Mouse (Mus musculus) embryo, embryonic 11 days (tissue): ENCODE data around the gene Vopp1.

Source experiments
- DNase-seq: peaks from one replicate; pipeline ENCODE4 v3.0.0-alpha.2; 2015

Vopp1 gene

DNA sequence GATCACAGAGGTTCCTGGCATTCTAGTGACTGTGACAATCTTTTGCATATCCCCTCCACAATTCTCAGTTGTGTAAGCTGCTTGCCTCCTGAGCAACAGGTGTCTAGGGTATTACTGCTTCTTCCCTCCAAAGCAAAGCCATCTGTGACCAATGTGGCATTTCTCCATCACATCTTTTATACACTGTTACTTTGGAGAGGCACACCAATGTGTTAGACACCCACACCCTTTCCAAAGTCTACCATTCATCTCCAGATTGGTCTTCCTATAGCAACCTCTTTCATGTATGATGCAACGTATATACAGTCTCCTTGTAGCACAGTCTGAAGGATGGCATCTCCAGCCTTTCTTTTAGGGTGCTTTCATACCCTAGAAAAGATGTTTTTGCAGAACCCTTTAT is 42.3 kb downstream of the Vopp1 start:
- DNase-seq: no peak

GRCm38 (mm10) chr6:57780359-57780758 is 44.6 kb downstream of the Vopp1 start:
- DNase-seq: no peak

DNA sequence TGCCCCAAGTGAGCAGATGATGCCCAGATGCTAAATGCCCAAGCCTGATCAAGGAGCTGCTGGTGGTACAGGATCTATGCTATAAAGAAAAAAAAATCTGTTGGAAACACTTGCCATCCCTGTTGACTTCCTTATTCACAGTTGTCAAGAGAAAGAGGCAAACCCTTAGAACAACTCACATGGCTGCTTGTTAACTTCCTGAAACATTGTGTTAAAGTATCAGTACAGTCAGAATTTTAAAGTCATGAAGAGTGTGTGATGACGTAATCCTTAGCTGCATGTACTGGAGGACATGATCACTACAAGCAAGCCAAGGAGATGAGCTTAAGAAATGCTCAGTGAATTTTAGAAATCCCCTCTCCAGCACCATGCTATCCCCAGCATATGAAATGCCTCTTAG is 51.2 kb downstream of the Vopp1 start:
- DNase-seq: no peak

DNA sequence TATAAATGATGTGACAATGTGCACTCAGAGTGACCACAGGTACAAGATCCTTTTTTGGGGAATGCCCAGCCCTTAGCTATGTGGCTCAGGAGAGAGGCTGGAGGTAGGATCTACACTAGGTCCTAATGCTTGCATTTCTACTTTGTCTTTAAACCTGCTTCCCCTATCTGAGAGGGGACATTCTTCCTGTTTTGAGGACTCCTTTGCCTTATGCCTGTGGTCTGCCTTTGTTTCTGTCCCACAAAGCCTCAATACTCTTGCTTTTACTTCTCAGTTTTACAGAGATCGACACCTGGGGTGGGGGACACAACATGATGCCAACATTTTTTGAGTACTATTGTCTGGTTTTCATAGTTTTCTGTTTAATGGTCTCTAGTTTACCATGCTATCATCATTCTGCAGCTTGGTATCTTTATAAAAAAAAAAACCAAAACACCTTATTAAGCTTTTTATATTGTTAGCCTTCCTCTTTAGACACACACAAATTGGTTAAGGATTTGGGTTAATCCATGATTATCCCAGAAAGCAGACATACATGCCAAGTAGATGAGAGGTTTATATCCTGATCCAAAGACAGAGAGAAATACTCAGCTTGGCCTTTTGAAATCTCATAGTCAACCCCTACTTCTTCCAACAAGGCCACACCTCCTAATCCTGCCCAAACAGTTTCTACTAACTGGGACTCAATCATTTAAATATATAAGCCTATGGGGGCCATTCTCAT is 54.3 kb downstream of the Vopp1 start:
- no peak for DNase-seq

- DNase-seq: no peak
Observed at GRCm38 (mm10) chr6:57768948-57769525, 55.9 kb downstream of the Vopp1 start.

DNA sequence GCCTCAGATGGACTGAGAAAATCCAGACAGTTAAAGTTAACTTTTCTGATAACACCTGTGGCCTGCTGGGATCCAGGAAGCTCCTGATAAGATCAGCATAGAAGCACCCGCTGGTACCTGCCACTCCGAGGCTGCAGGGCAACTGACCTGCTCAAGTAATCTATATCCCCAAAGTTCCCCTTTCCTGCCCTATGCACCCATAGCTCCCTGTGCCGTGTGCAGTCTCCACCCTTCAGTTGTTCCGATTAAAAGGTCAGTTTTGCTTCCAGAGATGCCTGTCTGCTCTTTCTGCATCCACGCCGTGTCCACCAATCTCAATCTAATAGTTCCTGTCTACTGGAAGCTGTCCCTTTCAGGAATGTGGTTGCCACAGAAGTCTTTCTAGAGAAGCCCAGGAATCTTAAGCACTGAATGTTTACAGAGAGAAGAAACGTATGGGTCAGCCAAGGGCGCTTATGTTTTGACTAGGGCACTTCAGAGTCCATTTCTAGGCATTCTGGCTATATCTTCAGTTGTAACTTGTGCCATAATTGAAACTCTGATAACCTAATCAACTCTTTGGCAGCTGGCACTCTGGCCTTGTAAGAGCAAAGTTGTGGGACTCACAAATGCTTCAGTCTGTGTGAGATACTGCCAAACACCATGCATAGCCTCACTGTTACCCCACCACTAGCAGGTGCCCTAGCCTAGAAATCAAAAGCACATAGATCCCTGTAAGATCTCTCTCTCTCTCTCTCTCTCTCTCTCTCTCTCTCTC is 57.7 kb downstream of the Vopp1 start:
- DNase-seq: no peak

GRCm38 (mm10) chr6:57766287-57766686 is 58.7 kb downstream of the Vopp1 start:
- no peak for DNase-seq

GRCm38 (mm10) chr6:57765095-57765878 is 59.7 kb downstream of the Vopp1 start:
- DNase-seq: no peak

GRCm38 (mm10) chr6:57763054-57763453 is 61.9 kb downstream of the Vopp1 start:
- no peak for DNase-seq

DNA sequence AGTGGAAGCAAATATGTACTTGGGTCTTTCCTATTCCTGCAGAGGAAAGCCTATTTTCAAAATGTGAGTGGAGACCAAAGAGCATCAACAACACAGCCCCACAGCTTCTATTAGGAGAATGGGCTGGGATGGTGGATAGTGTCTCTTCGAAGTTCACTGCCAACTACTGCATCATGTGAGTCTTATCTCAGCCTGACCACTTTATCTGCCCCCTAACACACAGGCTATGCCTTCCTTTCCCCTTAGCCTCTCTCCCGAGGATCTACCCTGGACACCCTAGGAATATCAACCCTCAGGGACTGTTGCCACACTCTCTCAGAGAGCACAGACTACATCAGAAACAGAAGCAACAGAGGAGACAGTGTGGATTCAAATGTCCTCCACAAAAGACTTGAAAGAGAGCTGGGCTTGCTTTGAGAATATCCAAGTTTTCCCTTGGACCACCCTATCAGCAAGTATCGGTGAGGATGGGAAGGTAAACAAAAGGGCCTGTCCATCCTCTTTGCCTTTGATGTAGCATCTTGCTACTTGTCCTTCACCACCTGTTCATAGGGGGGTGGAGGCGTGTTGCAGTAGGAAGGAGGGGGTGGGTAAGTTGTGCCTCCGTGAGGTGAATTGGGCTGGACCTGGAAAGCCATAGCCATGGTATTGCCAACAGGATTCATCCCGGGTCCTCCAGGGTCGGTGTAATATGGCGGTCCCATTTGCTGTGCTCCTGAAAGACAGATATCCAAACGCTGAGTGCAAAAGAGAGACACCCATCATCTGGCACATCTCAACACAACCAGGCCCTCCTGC is 70.8 kb downstream of the Vopp1 start:
- no peak for DNase-seq

DNA sequence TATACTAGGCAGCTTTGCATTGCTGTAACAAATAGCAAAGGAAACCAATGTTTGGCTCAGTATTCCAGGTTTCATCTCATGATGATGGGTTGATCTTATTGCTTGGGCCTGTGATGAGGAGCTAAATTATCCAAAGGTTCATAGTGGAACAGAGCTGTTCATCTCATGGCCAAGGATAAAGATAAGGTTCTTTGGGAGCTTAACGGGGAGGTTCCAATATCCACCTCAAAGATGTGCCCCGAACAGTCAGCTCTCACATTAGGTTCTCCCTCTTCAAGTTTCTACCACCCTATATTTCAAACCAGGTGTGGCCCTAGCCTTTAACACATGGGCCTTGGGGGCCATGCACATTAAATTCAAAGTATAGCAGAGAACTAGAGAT is 79.2 kb downstream of the Vopp1 start:
- DNase-seq: no peak

DNA sequence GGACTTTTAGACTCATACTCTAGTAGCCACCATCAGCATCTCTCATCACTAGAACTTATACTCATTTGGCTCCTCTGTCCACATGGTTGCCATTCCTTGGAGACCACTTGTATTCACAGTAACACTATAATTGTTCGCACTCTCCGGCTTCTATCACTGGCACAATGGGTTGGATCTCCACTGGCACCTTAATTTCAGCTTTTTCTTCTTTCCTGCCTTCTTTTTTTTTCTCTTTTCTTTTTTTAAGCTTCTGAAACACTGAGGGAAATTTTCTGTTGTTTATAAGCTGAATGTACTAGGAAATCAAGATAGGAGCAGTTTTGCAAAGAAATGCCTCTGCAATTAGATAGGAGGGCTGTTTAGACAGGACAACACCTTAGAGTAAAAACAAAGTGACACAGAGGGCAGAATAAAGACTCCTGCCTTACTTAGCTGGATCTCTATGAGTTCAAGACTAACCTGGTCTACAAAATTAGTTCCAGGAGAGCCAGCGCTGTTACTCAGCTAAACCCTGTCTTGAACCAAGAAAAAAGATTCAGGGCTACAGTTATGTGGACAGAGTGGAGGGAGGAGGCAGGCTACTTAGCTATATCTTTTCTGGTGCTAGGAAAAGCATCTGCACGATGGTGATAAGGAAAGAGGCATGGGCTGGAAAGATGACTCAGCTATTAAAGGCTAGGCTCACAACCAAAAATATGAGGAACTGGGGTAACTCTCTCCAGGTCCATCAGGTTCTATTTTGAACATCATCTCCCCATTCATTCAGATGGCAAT is 79.8 kb downstream of the Vopp1 start:
- peak; percentile 2 for DNase-seq

- DNase-seq: no peak
Observed at GRCm38 (mm10) chr6:57744123-57744522, 80.8 kb downstream of the Vopp1 start.

GRCm38 (mm10) chr6:57743333-57743732 is 81.6 kb downstream of the Vopp1 start:
- DNase-seq: no peak

DNA sequence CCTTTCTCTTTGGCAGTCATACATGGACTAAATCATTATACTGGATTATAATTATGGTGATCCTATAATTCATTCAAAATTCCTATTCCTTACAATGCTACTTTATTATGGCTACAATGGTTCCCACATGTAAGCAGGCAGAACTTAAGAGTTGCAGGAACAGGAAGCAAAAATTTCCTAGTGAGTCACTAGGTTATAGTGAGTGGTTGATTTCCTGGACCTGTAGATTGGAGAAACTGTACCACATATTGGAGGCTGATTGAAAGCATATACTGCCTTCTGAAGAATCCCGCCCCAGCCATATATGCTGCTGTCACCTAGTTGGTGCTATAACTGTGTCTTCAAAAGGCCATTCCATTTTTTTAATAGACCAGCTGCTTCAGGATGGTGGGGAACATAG is 82.2 kb downstream of the Vopp1 start:
- DNase-seq: no peak

DNA sequence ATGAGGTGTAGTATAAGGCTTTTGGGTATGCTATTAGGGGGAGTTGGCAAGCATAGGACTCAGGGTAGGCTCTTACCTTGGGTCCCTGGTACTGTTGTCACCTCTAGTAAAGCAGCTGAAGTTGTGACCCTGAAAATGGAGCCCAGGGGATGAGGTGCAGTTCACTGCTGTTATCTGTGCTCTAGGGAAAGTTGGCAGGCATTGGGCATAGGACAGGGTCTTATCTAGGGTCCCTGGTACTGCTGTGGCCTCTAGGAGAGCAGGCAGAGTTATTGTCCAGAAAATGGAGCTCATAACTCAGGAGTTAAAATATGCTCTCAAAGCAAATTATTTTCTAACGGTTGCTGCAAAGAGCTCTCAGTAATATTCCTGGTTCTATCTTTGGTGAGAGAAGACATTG is 103.6 kb downstream of the Vopp1 start:
- DNase-seq: no peak

DNA sequence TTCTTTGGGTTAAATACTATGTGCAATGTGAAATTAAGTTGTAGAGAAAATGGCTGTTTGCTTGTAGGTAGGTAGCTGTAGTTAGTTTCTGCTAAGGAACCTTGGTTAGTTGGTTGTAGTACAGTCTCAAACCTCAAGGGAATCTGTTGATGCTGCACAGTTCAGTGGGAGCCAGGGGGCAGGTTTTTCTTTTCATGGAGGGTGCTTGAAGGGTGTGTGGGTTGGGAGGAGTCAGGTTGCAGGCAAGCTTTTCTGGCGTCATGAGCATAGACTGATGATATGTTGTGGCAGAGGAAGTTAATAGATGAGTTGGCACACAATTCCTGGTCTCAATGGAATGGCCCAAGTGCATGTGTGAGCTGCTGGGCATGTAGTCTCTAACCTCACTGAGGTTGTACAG is 113.2 kb downstream of the Vopp1 start:
- no peak for DNase-seq

- DNase-seq: no peak
Observed at GRCm38 (mm10) chr6:57706721-57707120, 118.2 kb downstream of the Vopp1 start.

DNA sequence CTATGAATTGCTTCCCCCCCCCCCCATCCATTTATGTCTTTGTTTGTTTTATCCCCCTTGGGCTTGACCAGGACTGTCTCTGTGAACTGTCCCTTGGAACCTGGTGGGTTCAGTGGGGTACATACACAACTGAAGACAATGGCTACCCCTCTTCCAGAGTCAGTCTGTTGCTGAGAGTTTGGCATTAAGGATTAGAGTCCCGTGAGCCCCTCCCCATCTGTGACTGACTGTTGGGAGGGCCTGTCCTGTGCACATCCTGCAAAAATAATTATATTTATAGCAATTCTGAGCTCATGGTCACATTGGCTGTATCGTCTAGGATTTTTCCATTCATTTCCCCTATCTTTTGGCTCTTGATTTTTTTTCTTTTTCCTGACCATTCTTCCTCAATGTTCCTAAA is 121.3 kb downstream of the Vopp1 start:
- DNase-seq: no peak

- DNase-seq: peak; percentile 97
Observed at GRCm38 (mm10) chr6:57702743-57703499, 122.0 kb downstream of the Vopp1 start.

GRCm38 (mm10) chr6:57702376-57702742 is 122.6 kb downstream of the Vopp1 start, which contains the start of gene Lancl2:
Gene Lancl2, plus strand, starts transcription at chr6:57702540.
- DNase-seq: peak; percentile 56
